Mouse (Mus musculus): ENCODE measurements around the gene Isyna1.

- TF ChIP-seq POLR2A (IDR thresholded peaks at IDR 0.05; ENCODE audit: low read depth, low read length) (no peak), CTCF (IDR thresholded peaks at IDR 0.05; ENCODE audit: borderline replicate concordance, insufficient read depth, low read length) (no peak)
Observed at GRCm38 (mm10) chr8:70599507-70600290, 5.5 kb downstream of the Isyna1 start.
